Mouse (Mus musculus) liver, embryonic 14.5 days (tissue): ENCODE data around the gene Parn.

ENCODE experiments used
- CTCF ChIP-seq: IDR thresholded peaks from 2 replicates; pipeline ENCODE4 v1.5.1; 2016; ENCODE audit warnings: antibody characterized with exemption, low read depth, control low read depth
- EP300 ChIP-seq: IDR thresholded peaks from 2 replicates; pipeline ENCODE4 v1.6.1; 2016; ENCODE audit warnings: antibody characterized with exemption, low read depth

GRCm38 (mm10) chr16:13704676-13705075 is 36.7 kb upstream of the Parn start:
- TF ChIP-seq CTCF: no peak
- TF ChIP-seq EP300: no peak
